Mouse (Mus musculus): ENCODE data around the gene Kcnk18. TPM values are rescaled to one million over a fixed set of nuclear protein-coding genes. Genes with fewer than 3 reads are reported as not detected.
A peak's percentile ranks its signal among the peaks of the same experiment; 100 is the strongest.

Gene Kcnk18
- polyA plus RNA-seq, 1 experiment from 2014 or later = not detected

DNA sequence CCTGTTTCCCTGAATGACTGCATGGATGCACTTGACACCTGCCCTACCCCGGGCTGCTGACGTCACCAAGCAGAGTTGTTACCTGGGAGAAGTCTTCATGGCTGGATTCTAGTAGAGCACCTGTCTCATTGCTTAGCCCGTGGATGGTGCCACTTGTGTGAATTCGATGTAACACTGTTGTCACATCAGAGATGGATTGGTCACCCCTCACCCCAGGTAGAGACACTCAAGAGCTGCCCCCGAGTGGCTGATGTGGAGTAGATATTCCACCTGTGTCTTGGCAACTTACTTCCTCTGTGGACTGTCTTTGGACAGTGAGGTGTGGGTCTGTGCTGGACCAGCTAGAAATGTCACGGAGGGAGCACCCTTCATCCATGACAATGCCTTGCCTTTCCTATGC, 17.0 kb downstream of the Kcnk18 start:
- H3K27me3 ChIP-seq (replicated peaks) = peaks cover 11% of the 10 kb centered on the region; the same call in 1 of the 2 replicates
- no peaks in the 10 kb centered on the region for H3K9me3 ChIP-seq
- no peak for ATAC-seq (ENCODE audit: low FRiP score, low read depth)
- H3K9ac ChIP-seq = no peak overlapping the region
- no peak overlapping the region for H3K4me3 ChIP-seq
- no peak overlapping the region for H3K4me2 ChIP-seq (replicated peaks)
- 73% methylated on average over 6 of the region's 6 CpGs for WGBS
- H3K36me3 ChIP-seq = no peaks in the 10 kb centered on the region
- no peak overlapping the region for H3K27ac ChIP-seq
- H3K4me1 ChIP-seq = no peaks in the 10 kb centered on the region

DNA sequence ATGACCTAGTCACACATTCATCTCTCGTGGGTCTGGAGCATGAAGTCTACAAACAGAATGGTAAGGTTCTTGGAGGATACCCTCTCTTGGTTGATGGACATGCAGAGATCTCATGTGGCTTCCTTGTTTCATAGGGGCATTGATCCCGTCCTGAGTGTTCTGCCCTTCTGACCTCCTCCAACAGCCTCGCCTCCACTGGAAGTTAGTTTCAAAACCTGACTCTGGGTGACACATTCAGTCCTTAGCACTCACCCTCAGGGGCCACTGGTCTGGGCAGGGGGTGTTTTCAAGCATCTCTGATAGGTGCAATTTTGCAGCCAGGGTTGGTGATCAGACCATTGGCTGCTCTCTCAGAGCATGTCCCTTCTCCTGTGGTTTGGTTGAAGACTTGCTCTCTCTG, 19.6 kb downstream of the Kcnk18 start:
- H3K4me1 ChIP-seq = no peaks in the 10 kb centered on the region
- H3K36me3 ChIP-seq = no peaks in the 10 kb centered on the region
- no peaks in the 10 kb centered on the region for H3K9me3 ChIP-seq
- no peak overlapping the region for H3K4me2 ChIP-seq (replicated peaks)
- no peak overlapping the region for H3K27ac ChIP-seq
- 75% methylated on average over 3 of the region's 3 CpGs for WGBS
- no peak overlapping the region for H3K9ac ChIP-seq
- no peak overlapping the region for H3K4me3 ChIP-seq
- ATAC-seq (ENCODE audit: low FRiP score, low read depth) = no peak
- H3K27me3 ChIP-seq (replicated peaks) = peaks cover 11% of the 10 kb centered on the region; the same call in 1 of the 2 replicates

GRCm38 (mm10) chr19:59239124-59239817, 20.3 kb downstream of the Kcnk18 start:
- WGBS = 28% methylated on average over 17 of the region's 17 CpGs
- no peak overlapping the region for H3K4me2 ChIP-seq (replicated peaks)
- H3K36me3 ChIP-seq = no peaks in the 10 kb centered on the region
- H3K9me3 ChIP-seq = no peaks in the 10 kb centered on the region
- H3K4me3 ChIP-seq = no peak overlapping the region
- H3K9ac ChIP-seq = no peak overlapping the region
- H3K27ac ChIP-seq = no peak overlapping the region
- H3K4me1 ChIP-seq = no peaks in the 10 kb centered on the region
- ATAC-seq (ENCODE audit: low FRiP score, low read depth) = 0 out of 2 replicates have a peak, but pooled peaks have one; percentile 33
- H3K27me3 ChIP-seq (replicated peaks) = peaks cover 11% of the 10 kb centered on the region; the same call in 1 of the 2 replicates

DNA sequence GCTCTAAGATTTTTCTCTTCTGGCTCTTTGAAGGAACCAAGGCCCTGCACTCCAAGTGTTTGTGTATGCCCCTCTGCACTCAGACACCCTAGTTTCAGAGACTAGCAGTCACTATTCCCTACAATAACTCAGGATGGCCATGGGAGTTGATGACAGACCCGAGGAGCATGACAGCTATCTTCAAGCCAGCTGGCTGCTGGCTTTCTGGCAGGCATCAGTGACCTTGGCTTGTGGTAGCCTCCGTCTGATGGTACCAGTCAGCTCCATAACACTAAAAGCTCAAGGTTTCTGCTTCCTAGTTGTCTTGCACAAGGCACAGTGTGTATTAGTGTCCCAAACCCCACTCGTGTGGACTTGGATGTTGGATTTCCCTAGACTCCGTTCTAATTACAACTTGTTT, 23.0 kb downstream of the Kcnk18 start:
- Histone ChIP-seq H3K9ac (no peak overlapping the region), H3K27ac (no peak overlapping the region), H3K4me1 (no peaks in the 10 kb centered on the region), H3K4me2 (replicated peaks) (no peak overlapping the region), H3K36me3 (no peaks in the 10 kb centered on the region), H3K9me3 (no peaks in the 10 kb centered on the region), H3K4me3 (no peak overlapping the region), H3K27me3 (replicated peaks) (peaks cover 7% of the 10 kb centered on the region; the same call in 1 of the 2 replicates)
- no peak for ATAC-seq (ENCODE audit: low FRiP score, low read depth)
- 89% methylated on average over 4 of the region's 4 CpGs for WGBS

DNA sequence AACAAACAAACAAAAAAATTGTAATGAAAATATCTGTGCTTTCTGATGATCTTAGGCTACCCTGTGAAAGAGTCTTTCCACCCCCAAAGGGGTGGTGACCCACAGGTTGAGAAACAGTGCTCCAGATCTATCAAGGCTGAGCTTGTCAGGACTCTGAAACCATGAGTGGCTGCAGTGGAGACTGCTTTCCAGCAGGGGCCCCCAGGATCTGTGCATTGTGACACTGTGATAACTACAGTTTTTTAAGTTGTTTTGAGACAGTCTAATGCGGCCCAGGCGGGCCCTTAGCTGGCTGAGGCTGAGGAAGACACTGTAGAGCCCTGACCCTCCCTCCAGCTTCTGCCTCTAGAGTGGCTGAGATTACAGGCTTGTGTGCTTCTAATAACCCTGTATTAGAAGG, 24.0 kb downstream of the Kcnk18 start:
- no peaks in the 10 kb centered on the region for H3K36me3 ChIP-seq
- no peaks in the 10 kb centered on the region for H3K9me3 ChIP-seq
- no peak for ATAC-seq (ENCODE audit: low FRiP score, low read depth)
- no peak overlapping the region for H3K9ac ChIP-seq
- whole genome bisulfite sequencing = 84% methylated on average over 2 of the region's 2 CpGs
- no peak overlapping the region for H3K4me2 ChIP-seq (replicated peaks)
- H3K27me3 ChIP-seq (replicated peaks) = peaks cover 7% of the 10 kb centered on the region; the same call in 1 of the 2 replicates
- no peak overlapping the region for H3K27ac ChIP-seq
- H3K4me3 ChIP-seq = no peak overlapping the region
- no peaks in the 10 kb centered on the region for H3K4me1 ChIP-seq

GRCm38 (mm10) chr19:59248144-59248543, 29.1 kb downstream of the Kcnk18 start:
- no peak overlapping the region for H3K4me3 ChIP-seq

DNA sequence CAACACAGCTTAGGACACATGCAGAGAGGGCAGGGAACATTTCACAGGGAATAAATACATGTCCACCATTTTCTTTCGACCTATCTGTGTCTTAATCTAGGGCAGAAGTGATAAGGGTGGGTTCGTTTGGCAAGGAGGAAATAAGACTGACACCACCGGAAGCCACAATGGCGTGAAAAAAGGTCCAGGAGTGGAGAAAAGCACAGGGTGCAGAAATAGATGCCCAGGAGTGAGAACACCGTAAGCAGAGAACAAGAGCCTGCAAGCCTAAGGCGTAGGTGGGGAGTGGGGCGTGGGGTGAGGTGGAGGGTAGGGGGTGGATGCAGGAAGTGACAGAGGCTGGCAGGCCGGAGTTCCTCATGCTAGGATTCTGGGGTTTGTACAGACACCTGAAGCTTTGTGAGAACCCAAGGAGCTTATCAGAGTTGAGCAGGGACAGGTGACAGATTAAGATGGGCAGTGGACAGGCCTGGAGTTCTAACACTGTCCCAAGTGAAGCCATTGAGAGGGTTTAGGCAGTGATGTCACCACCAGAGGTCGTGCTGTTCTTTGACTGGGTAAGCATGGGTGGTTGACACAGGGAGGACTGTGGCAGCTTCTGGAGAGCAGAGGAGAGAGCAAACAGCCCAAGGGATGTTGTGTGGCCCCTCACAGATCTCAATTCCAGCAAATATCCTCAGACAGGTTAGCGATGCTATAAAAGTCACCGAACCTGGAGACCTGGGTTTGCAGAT, 29.7 kb downstream of the Kcnk18 start:
- Histone ChIP-seq H3K36me3 (no peaks in the 10 kb centered on the region), H3K4me1 (no peaks in the 10 kb centered on the region), H3K9me3 (no peaks in the 10 kb centered on the region), H3K4me2 (replicated peaks) (no peak overlapping the region), H3K4me3 (no peak overlapping the region), H3K27ac (no peak overlapping the region), H3K9ac (no peak overlapping the region), H3K27me3 (replicated peaks) (no peaks in the 10 kb centered on the region)
- 80% methylated on average over 11 of the region's 11 CpGs for WGBS
- no peak for ATAC-seq (ENCODE audit: low FRiP score, low read depth)

More at GRCm38 (mm10) chr19:59248144-59248543, 29.1 kb downstream of the Kcnk18 start:
- Histone ChIP-seq H3K9me3 (no peaks in the 10 kb centered on the region), H3K27ac (no peak overlapping the region), H3K4me2 (replicated peaks) (no peak overlapping the region), H3K27me3 (replicated peaks) (no peaks in the 10 kb centered on the region), H3K36me3 (no peaks in the 10 kb centered on the region), H3K4me1 (no peaks in the 10 kb centered on the region), H3K9ac (no peak overlapping the region)
- ATAC-seq (ENCODE audit: low FRiP score, low read depth) = no peak
- WGBS = 85% methylated on average over 4 of the region's 4 CpGs

GRCm38 (mm10) chr19:59252651-59253050, 33.6 kb downstream of the Kcnk18 start:
- Histone ChIP-seq H3K36me3 (no peaks in the 10 kb centered on the region), H3K9me3 (peaks cover 10% of the 10 kb centered on the region), H3K4me1 (no peaks in the 10 kb centered on the region), H3K27me3 (replicated peaks) (no peaks in the 10 kb centered on the region), H3K9ac (no peak overlapping the region), H3K4me2 (replicated peaks) (no peak overlapping the region), H3K27ac (no peak overlapping the region), H3K4me3 (no peak overlapping the region)
- 78% methylated on average over 2 of the region's 2 CpGs for WGBS
- ATAC-seq (ENCODE audit: low FRiP score, low read depth) = no peak

DNA sequence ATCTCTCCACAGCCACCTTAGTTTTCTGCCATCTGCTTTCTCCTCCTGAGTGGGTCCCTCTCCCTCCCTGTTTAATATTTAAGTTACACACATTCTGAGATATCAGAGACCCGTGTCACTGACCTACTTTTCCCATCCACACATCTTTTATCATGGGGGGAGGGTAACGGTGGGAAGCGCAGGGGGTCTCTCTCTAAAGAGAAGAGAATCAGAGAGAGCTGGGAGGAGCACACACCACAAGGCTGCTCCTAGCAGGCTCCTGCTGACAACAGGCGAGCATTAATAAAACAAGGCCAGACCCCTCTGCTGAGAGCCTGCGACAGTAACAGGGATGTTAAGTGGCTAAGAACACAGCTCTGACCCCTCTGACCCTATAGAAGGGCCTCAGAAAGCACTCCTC, 40.6 kb downstream of the Kcnk18 start:
- Histone ChIP-seq H3K36me3 (no peaks in the 10 kb centered on the region), H3K9ac (no peak overlapping the region), H3K9me3 (peaks cover 10% of the 10 kb centered on the region), H3K4me1 (peaks cover 13% of the 10 kb centered on the region), H3K27ac (no peak overlapping the region), H3K27me3 (replicated peaks) (peaks cover 22% of the 10 kb centered on the region), H3K4me3 (no peak overlapping the region), H3K4me2 (replicated peaks) (no peak overlapping the region)
- WGBS = 40% methylated on average over 5 of the region's 5 CpGs
- ATAC-seq (ENCODE audit: low FRiP score, low read depth) = no peak

- no peaks in the 10 kb centered on the region for H3K36me3 ChIP-seq
- no peak within 1 kb of the TSS for H3K27ac ChIP-seq
- ATAC-seq (ENCODE audit: low FRiP score, low read depth) = peak; percentile 87
- peaks cover 22% of the 10 kb centered on the region for H3K27me3 ChIP-seq (replicated peaks)
- H3K4me3 ChIP-seq = peak within 1 kb of the TSS; percentile 40
- under 1% methylated on average over 55 of the region's 55 CpGs for WGBS
- H3K4me2 ChIP-seq (replicated peaks) = peak within 1 kb of the TSS; percentile 86
- H3K4me1 ChIP-seq = peaks cover 13% of the 10 kb centered on the region
- H3K9ac ChIP-seq = peak within 1 kb of the TSS; percentile 52
- H3K9me3 ChIP-seq = peaks cover 10% of the 10 kb centered on the region
Observed at GRCm38 (mm10) chr19:59260718-59261442, 41.9 kb downstream of the Kcnk18 start, which contains the start of gene Slc18a2. Slc18a2 (plus strand) TSS chr19:59260896.

GRCm38 (mm10) chr19:59261604-59262003, 42.6 kb downstream of the Kcnk18 start:
- ATAC-seq (ENCODE audit: low FRiP score, low read depth) = no peak
- no peak overlapping the region for H3K4me3 ChIP-seq
- H3K27me3 ChIP-seq (replicated peaks) = peaks cover 22% of the 10 kb centered on the region
- H3K27ac ChIP-seq = no peak overlapping the region
- 57% methylated on average over 7 of the region's 7 CpGs for whole genome bisulfite sequencing
- H3K36me3 ChIP-seq = no peaks in the 10 kb centered on the region
- peaks cover 9% of the 10 kb centered on the region for H3K9me3 ChIP-seq
- 0 out of 2 replicates have a peak overlapping the region, but pooled peaks have one; percentile 52 for H3K9ac ChIP-seq
- peaks cover 13% of the 10 kb centered on the region for H3K4me1 ChIP-seq
- H3K4me2 ChIP-seq (replicated peaks) = peak overlapping the region; percentile 86

- no peaks in the 10 kb centered on the region for H3K9me3 ChIP-seq
- peaks cover 22% of the 10 kb centered on the region for H3K27me3 ChIP-seq (replicated peaks)
- peaks cover 22% of the 10 kb centered on the region for H3K4me1 ChIP-seq
- no peak overlapping the region for H3K9ac ChIP-seq
- no peak overlapping the region for H3K27ac ChIP-seq
- H3K4me3 ChIP-seq = no peak overlapping the region
- no peak overlapping the region for H3K4me2 ChIP-seq (replicated peaks)
- ATAC-seq (ENCODE audit: low FRiP score, low read depth) = no peak
- WGBS = 88% methylated on average over 9 of the region's 9 CpGs
- no peaks in the 10 kb centered on the region for H3K36me3 ChIP-seq
Observed at GRCm38 (mm10) chr19:59263171-59263570, 44.2 kb downstream of the Kcnk18 start.
